Mouse (Mus musculus) kidney, adult 9 months (tissue): ENCODE results near the gene Wtap.
"Not testable (repeated sequence)": the region's sequence is repeated elsewhere in the genome, so short reads cannot be mapped to it uniquely, and the experiment has no call there.

Source experiments
- DNase-seq: peaks from one replicate; pipeline ENCODE4 v3.0.0; 2022

Gene Wtap

DNA sequence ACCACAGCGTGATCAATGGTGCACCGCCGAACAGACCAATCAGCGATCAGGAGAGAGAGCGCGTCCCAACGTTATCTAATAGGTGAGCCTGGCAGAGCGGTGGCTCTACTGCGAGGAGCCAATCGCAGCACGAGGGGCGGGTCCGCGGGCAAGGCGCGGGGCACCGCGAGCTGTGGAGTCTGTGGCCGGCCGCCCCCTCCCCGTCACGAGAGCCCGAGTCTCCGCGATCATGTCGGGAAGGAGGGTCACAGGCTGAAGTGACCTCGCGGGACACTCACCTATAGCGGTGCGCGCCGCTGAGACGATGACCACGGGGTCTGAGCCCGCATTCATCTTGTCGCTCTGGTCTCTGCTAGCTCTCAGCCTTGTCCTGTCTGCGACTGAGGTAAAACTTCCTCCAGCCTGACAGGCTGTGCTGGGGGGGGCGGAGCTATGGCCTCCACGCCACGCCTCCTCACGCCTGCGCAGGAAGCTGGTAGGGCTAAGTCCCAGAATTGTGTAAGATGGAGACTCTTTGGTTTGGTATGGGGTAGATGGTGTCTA, 33.6 kb downstream of the Wtap start, which contains the start of gene Acat2:
Gene Acat2 (minus strand): TSS at position 417 of the 543 bp plus-strand sequence.
- DNase-seq, result peak; percentile 97

DNA sequence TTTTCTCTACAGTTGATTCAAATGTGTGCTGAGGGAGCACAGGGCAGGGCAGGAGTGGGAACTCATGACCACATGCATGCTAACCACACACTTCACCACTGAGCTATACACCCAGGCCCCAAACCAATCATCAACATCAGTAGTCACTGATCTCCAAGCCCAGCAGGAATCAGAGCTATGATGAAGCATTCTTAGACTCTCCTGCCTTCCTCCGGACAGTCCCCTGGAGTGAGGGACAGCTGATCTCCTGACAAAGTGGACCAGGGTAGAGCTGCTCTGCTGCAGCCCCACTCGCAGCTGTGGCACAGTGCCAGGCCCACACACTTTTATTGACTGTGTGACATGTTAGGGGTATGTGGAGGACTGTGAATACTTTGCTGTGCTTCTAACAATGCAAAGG, 34.6 kb downstream of the Wtap start:
- DNase-seq, result not testable (repeated sequence)

DNA sequence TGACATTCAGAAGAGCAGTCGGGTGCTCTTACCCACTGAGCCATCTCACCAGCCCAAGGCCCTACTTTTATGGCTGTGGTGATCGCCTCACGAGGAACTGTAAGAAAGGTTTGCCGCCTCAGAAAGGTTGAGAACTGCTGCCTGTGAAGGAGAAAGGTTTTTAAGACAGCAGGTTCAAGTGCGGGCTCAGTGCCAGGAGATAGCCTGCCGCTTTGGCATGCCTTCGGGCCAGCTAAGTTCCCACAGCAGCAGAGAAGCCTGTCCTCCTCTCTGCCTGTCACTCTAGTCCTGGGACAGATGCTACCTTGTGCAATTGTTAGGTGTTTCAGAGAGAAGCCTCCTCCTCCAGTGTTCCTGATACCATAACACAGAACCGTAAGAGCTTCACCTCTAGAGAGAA, 37.3 kb downstream of the Wtap start:
- DNase-seq, result peak; percentile 55

DNA sequence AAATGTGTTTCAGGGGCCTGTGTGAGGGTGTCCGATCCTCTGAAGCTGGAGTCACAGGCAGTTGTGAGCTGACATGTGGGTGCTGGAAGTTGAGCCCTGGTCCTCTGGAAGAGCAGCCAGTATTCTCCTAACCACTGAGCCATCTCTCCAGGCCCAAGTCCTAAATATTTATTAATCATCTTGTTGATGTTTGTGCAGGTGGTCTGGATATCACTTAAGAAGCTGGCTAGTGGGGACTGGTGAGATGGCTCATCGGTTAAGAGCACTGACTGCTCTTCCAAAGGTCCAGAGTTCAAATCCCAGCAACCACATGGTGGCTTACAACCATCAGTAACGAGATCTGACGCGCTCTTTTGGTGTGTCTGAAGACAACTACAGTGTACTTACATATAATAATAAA, 44.3 kb downstream of the Wtap start:
- no peak for DNase-seq

DNA sequence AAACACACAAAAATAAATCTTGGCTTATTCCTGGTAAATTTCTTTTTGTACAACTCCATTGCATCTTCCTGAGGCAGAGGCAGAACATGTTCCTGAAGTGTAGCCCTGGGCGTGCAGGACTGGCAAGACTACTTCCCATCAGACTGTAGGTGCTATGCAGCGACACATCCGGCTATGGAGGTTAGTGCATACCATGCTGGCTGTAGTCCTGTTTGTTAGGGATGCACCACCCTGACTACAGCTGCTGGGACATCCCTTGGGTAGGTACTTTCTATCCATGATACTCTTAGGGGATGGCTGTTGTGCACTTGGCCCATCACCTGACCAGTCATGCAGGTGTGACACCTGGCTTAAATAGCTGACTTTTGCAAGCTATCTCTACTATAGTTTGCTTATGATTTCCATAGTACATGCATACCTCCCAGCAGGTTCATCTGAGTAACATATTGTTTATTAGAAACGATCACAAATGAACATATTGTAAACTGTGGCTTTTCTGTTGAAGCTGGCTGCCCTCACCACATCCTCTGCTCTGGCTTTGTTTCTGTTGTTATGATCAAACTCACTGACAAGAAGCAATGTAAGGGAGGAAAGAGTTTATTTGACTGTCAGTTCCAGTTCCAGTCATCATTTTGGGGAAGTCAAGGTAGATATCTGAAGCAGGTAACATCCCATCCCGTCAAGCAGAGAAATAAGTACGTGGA, 51.4 kb downstream of the Wtap start:
- no peak for DNase-seq

DNA sequence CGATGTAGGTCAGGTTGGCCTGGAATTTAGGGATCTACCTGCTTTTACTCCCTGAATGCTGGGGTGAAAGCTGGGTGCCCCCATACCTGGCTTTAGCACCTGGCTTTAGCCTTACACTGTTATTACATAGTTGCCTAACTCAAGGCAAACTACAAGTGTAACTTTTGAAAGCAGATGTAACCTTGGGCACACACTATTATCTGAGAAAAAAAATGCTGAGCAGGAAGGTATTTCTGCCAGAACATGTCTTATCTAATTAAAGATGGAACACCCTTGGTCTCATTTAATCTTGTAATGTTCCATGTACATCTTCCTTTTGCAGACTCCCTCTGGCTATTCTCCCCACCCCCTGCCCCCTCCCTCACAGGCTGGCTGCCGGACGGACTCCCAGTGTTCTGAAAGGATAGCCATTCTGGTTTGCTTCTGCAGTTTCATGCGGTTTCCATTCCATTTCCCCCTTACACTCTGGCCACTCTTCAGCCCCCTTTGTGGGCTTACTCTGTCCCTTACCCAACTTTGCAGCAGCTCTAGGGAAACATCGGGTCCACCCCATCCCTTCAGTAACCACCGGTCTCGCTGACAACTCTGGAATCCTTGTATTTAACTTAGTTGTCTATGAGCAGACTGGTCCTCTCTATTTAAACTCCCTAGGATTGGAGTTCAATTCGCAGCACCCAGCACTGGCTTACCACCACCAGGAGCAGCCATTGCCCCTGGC, 52.3 kb downstream of the Wtap start:
- no peak for DNase-seq

DNA sequence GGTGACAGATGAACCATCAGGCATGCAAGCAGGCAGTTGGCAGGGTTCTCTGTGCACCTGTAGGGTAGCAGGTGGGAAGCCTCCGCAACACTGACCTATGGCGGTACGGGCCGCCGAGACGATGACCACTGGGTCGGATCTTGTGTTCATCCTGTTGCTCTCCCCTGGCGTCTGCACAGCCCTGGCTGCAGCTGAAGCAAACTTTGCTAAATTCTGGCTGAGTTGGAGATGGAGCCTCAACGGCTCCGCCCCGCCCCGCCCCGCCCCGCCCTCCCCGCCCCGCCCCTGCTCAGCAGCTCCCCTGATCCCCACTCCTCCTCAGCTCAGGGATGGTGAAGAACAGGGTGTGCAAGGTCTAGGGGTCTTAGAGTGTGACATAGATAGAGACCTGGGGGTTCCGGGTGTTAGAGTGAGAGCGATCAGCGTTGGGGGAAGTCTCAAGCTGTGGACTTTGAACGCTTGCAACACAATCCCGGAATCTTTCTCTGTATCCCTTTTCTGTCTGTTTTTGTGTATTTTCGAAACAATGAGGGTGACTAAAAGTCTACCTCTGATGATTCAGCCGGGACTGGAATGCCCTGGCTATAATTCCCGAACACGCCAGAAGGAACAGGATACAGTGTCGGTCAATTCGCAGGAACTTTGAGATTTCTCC, 53.7 kb downstream of the Wtap start, which contains the start of gene Acat3:
Gene Acat3 (minus strand): TSS at position 450 of the 655 bp plus-strand sequence.
- DNase-seq, result peak; percentile 45

DNA sequence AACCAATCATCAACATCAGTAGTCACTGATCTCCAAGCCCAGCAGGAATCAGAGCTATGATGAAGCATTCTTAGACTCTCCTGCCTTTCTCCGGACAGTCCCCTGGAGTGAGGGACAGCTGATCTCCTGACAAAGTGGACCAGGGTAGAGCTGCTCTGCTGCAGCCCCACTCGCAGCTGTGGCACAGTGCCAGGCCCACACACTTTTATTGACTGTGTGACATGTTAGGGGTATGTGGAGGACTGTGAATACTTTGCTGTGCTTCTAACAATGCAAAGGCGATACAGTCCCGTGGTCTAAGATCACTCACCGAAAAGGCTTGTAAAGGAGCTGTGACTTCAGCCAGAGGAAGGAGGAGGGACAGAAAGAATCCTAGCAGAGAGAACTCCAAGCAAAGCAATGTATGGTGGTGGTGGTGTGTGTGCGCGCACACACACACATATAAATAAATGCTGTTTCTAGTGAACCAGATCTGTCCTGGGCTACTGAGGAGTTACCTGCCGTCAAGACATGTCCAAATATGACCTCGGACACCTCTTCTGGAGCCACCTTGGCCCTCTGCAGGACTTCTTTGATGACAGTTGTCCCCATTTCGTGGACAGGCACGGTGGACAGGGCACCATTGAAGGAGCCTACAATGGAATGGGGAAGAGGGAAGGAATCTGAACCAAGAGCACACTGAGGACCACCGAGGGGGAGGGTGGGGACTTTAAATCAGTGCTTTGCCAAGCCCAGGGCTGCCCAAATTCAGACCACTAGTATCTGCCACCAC, 54.4 kb downstream of the Wtap start:
- DNase-seq, result not testable (repeated sequence)

DNA sequence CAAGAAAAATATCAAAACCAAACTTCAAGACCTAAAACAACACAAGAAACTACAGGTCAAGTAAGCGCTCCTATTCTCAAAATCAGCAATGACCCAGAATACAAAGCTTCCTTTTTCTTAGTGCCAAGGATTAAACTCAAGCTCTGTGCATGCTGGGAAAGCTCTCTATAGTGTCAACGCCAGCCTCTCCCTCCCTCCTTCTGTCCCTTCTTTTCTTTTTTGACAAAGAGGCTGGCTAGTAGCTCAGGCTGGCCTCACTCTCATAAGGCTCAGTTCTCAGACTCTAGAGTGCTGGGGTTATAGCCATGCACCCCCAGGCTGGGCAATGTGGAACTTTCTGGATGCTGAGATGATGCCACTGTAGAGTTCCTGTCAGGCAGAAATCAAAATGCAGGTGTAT, 55.9 kb downstream of the Wtap start:
- no peak for DNase-seq

DNA sequence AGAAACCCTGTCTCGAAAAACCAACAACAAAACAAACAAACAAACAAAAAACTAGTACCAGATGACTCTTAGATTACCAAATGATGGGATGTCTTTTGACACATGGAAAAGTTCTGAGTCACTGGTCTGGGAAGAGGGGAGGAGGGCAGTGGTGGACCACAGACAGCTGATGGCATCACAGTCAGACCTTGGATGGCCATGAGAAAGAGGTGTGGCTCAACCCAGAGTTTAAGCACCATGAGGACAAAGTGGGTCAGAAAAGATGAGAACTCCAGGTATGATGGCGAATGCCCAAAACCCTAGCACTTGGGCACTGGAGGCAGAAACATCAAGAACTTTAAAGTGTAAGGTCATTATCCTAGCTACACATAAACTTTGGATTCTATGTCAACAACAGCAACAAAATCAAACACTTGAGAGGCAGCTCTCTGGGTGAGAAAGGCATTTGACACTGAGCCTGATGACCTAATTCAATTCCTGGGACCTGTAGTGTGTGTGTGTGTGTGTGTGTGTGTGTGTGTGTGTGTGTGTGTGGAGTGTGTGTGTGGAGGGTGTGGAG, 56.5 kb downstream of the Wtap start:
- DNase-seq, result no peak

DNA sequence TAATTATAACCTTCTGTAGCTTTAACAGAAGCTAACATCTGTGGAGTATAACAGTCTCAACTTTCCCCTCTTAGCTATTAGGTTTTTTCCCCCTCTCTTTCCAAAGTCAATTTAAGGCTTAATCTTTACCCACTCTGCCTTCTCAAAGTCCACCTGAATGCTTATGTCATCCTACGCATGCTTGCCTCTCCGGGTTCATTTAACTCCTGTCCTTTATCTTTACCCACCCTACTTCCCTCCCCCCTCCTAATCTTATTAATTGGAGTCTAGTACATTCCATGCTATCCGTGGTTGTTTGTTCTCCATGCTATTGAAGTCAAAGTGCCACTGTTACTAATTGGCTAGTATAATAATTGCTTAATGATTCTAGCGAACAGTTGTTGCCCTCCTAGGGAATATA, 58.2 kb downstream of the Wtap start:
- peak; percentile 86 for DNase-seq

DNA sequence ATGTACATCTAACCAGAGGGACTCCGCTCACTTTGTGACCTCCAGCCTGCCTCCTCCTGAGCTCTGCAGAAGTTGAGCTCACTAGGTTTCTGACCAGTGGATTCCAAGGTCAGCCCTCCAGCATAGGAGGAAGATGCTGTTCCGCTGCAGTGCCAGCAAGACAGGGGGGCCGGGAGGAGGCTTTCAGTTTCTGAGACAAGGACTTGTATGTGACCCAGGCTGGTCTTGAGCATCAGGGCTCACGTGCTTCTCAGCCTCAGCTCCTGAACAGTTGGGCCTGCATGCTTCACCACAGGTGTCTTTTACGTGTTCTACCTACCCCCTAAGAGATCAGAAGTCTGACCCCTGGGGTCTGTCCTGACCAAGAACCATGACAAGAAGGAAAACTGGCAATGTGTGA, 62.4 kb downstream of the Wtap start:
- DNase-seq, result peak; percentile 34

DNA sequence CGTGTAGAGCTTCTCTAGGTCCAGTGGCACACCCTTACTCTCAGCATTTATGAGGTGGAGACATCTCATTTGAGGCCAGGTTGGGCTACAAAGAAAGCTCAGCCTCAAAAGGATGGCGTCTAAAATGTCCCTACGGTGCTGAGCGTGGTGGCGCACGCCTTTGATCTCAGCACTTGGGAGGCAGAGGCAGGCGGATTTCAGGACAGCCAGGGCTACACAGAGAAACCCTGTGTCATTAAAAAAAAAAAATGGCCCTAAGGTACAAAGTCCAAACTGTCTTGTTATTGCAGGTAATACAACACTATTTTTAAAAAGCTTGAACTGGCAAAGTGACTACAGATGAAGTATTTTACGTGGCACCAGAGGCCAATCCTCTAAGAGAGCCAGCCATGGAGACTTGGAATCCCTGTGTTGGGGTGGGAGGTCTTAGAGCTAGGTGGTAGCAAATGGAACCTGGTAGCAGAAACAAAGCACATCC, 68.2 kb downstream of the Wtap start:
- no peak for DNase-seq

DNA sequence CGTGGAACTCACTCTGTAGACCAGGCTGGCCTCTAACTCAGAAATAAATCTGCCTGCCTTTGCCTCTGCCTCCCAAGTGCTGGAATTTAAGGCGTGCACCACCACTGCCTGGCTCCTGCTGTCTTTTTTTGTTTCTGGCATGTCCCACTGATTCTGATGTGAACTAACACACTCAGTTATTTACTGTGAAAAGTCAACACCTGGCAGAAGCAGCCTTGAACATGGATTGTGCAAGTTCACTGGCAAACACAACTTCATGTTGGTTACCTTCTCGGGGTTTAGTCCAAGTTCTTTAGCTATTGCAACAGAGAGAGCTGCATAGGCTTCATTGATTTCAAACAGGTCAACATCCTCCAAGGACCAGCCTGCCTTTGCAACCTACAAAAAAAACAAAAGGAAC, 69.0 kb downstream of the Wtap start:
- DNase-seq, result no peak

DNA sequence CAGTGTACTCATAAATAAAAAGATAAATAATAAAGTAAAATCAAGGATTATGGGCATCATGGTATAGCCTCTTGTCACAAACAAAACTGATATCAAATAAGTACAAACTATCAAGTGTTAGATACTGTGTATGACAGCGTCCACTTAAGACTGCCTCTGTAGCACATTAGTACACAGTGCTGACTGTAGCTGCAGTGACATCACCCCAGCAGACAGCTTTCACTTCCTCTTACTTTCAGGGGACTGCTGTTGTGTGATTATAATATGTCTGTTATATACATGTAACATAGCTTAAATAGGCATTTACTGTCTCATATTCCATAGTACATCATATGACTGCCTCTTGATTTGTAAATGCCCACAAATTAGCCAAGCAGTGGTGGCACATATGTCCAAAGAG, 72.9 kb downstream of the Wtap start:
- no peak for DNase-seq
